Mouse (Mus musculus) layer of hippocampus, postnatal 25 days (tissue): ENCODE results near the gene Neurod6. TPM values are rescaled to one million over a fixed set of nuclear protein-coding genes. Genes with fewer than 3 reads are reported as not detected.

Experiments used
- DNase-seq, 2 experiments: peaks; one replicate each; pipeline ENCODE4 v3.0.0; 2022; ENCODE audit warnings: mixed read lengths in 2 of 2, low spot score in 1 of 2; ENCODE audit errors: extremely low spot score in 1 of 2
- total RNA-seq, 2 experiments: library from RNA; stranded (reverse); gene quantifications; 2 replicates each; pipeline ENCODE4 v1.2.3; 2021

Neurod6 gene
- total RNA-seq, 2 experiments from 2014 or later: 175 to 217 TPM

DNA sequence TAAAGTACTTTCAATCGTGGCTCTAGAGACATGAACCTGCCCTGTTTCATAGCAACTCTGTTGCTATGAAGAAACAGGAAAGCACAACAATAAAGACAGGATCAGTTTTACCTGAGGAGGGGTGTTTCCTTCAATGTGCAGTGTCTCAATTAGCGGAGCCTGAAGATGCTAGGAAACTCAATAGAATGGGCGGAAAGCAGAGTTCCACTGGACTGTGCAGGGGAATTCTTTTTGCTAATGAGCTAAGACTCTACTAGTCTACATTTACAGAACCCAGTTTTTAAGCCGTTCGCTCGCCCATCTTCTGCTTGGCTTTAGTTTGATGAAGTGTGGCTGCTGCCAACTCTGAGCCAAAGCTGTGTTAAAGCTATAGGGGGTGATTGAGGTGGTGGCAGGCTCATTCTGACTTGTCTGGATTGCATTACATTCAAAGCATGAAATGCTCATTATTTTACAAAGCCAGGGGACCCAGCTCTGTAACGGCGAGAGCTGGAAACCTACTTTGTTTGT, 33.2 kb downstream of the Neurod6 start:
- DNase-seq: no peak

GRCm38 (mm10) chr6:55646824-55647560, 34.1 kb downstream of the Neurod6 start:
- peak in 1 of 2 experiments; percentile 15 for DNase-seq

DNA sequence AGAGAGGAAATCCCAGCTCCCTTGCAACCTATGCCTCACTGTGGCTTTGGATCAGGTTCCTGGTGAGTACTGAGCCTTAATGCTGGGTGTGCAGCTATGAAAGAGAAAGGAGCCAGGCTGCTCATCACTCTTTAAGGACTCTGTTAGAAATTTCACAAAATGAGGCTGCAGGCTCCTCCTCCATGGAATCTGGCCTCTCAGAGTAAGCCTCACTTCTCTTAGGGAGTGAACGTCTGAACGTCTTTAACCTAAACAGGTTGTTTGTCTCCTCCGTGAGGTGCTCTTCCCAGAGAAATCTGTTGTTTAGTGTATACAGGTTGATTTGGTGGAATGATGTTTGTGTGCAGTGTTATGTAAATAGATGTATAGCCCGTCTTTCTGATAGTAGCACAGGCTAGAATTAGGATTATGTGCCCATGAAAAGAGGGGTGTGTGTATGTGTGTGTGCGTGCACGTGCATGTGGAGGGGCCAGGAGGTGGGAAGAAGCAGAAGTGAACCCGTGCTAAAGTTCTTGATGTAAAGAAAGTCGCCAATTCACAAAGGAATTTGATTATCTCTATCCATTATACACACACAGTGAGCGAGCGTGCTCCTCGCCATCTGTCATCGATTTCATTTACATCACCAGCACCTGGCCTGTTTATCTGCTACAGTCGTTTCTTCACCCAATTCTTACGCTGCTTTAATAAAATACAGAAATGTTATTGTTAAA, 34.8 kb downstream of the Neurod6 start:
- DNase-seq: no peak

DNA sequence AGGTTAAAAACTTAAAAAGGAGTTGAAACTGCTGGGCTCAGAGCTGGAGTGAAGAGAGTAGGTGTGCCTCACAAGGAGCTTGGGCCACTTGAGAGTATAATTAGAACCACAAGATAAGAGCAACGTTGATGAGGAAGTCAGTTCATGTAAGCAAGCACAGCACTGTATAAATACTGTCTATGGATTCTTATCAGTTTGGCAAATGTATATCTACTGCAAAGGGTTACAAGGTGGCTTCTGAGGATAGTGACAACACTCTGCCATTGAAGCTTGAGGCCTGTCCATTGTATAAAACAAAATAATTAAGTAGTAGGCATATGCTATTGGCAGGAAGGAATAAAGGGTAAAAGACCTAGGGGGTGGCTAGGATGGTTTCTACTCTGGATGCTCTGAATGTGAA, 46.4 kb downstream of the Neurod6 start:
- no peak for DNase-seq

Other genes starting within 250 kb of the Neurod6 start
- gene Adcyap1r1, start 229.3 kb downstream of the Neurod6 start, total RNA-seq: 100 to 1,000 TPM; 138 to 142 TPM
- gene Itprid1, start 155.6 kb upstream of the Neurod6 start, total RNA-seq: 1 to 10 TPM; 1.5 to 1.6 TPM